Mouse (Mus musculus): Measurements from ENCODE around the gene Tnr. TPM values are rescaled to one million over a fixed set of nuclear protein-coding genes. Genes with fewer than 3 reads are reported as not detected.

Gene Tnr
- polyA plus RNA-seq, 1 experiment = 6.9 TPM

GRCm38 (mm10) chr1:159594099-159595058, 70.8 kb downstream of the Tnr start:
- DNase-seq (ENCODE audit: low read depth) = peak; percentile 97
- no peak for TF ChIP-seq POLR2A (IDR thresholded peaks at IDR 0.05; ENCODE audit: borderline replicate concordance, extremely low read depth, insufficient read depth, insufficient read length, poor library complexity, severe bottlenecking)
- TF ChIP-seq CTCF (IDR thresholded peaks at IDR 0.05; ENCODE audit: borderline replicate concordance, extremely low read depth, insufficient read depth, insufficient read length) = no peak

- DNase-seq (ENCODE audit: low read depth) = no peak
- TF ChIP-seq POLR2A (IDR thresholded peaks at IDR 0.05; ENCODE audit: borderline replicate concordance, extremely low read depth, insufficient read depth, insufficient read length, poor library complexity, severe bottlenecking) = no peak
Observed at GRCm38 (mm10) chr1:159595729-159596128, 72.2 kb downstream of the Tnr start.

GRCm38 (mm10) chr1:159596640-159597039, 73.1 kb downstream of the Tnr start:
- TF ChIP-seq POLR2A (IDR thresholded peaks at IDR 0.05; ENCODE audit: borderline replicate concordance, extremely low read depth, insufficient read depth, insufficient read length, poor library complexity, severe bottlenecking) (no peak), CTCF (IDR thresholded peaks at IDR 0.05; ENCODE audit: borderline replicate concordance, extremely low read depth, insufficient read depth, insufficient read length) (no peak)
- DNase-seq (ENCODE audit: low read depth) = no peak

GRCm38 (mm10) chr1:159613561-159613960, 90.0 kb downstream of the Tnr start:
- TF ChIP-seq POLR2A (IDR thresholded peaks at IDR 0.05; ENCODE audit: borderline replicate concordance, extremely low read depth, insufficient read depth, insufficient read length, poor library complexity, severe bottlenecking) (no peak), CTCF (IDR thresholded peaks at IDR 0.05; ENCODE audit: borderline replicate concordance, extremely low read depth, insufficient read depth, insufficient read length) (no peak)
- DNase-seq (ENCODE audit: low read depth) = no peak

- DNase-seq (ENCODE audit: low read depth) = no peak
Observed at GRCm38 (mm10) chr1:159614062-159614601, 90.6 kb downstream of the Tnr start.

GRCm38 (mm10) chr1:159614644-159615431, 91.3 kb downstream of the Tnr start:
- peak; percentile 91 for DNase-seq (ENCODE audit: low read depth)
- no peak for TF ChIP-seq CTCF (IDR thresholded peaks at IDR 0.05; ENCODE audit: borderline replicate concordance, extremely low read depth, insufficient read depth, insufficient read length)
- no peak for TF ChIP-seq POLR2A (IDR thresholded peaks at IDR 0.05; ENCODE audit: borderline replicate concordance, extremely low read depth, insufficient read depth, insufficient read length, poor library complexity, severe bottlenecking)

More at GRCm38 (mm10) chr1:159614062-159614601, 90.6 kb downstream of the Tnr start:
- TF ChIP-seq POLR2A (IDR thresholded peaks at IDR 0.05; ENCODE audit: borderline replicate concordance, extremely low read depth, insufficient read depth, insufficient read length, poor library complexity, severe bottlenecking) (no peak), CTCF (IDR thresholded peaks at IDR 0.05; ENCODE audit: borderline replicate concordance, extremely low read depth, insufficient read depth, insufficient read length) (no peak)

- peak; percentile 65 for DNase-seq (ENCODE audit: low read depth)
- TF ChIP-seq CTCF (IDR thresholded peaks at IDR 0.05; ENCODE audit: borderline replicate concordance, extremely low read depth, insufficient read depth, insufficient read length) = no peak
- TF ChIP-seq POLR2A (IDR thresholded peaks at IDR 0.05; ENCODE audit: borderline replicate concordance, extremely low read depth, insufficient read depth, insufficient read length, poor library complexity, severe bottlenecking) = no peak
Observed at GRCm38 (mm10) chr1:159615686-159616085, 92.1 kb downstream of the Tnr start.

- TF ChIP-seq POLR2A (IDR thresholded peaks at IDR 0.05; ENCODE audit: borderline replicate concordance, extremely low read depth, insufficient read depth, insufficient read length, poor library complexity, severe bottlenecking) = no peak
- TF ChIP-seq CTCF (IDR thresholded peaks at IDR 0.05; ENCODE audit: borderline replicate concordance, extremely low read depth, insufficient read depth, insufficient read length) = no peak
- no peak for DNase-seq (ENCODE audit: low read depth)
Observed at GRCm38 (mm10) chr1:159619205-159619604, 95.6 kb downstream of the Tnr start.

GRCm38 (mm10) chr1:159621321-159621720, 97.8 kb downstream of the Tnr start:
- peak; percentile 32 for DNase-seq (ENCODE audit: low read depth)
- TF ChIP-seq CTCF (IDR thresholded peaks at IDR 0.05; ENCODE audit: borderline replicate concordance, extremely low read depth, insufficient read depth, insufficient read length) (no peak), POLR2A (IDR thresholded peaks at IDR 0.05; ENCODE audit: borderline replicate concordance, extremely low read depth, insufficient read depth, insufficient read length, poor library complexity, severe bottlenecking) (no peak)

GRCm38 (mm10) chr1:159629119-159629518, 105.5 kb downstream of the Tnr start:
- no peak for TF ChIP-seq POLR2A (IDR thresholded peaks at IDR 0.05; ENCODE audit: borderline replicate concordance, extremely low read depth, insufficient read depth, insufficient read length, poor library complexity, severe bottlenecking)
- no peak for TF ChIP-seq CTCF (IDR thresholded peaks at IDR 0.05; ENCODE audit: borderline replicate concordance, extremely low read depth, insufficient read depth, insufficient read length)
- no peak for DNase-seq (ENCODE audit: low read depth)
